Mouse (Mus musculus) olfactory bulb, adult 2 months (tissue): Measurements from ENCODE around the gene Tmem220.

Experiments
- CTCF ChIP-seq: fragments of 200-500 bp; IDR thresholded peaks from 2 replicates; pipeline ENCODE4 v1.5.1; 2012; ENCODE audit warnings: low read depth, mild to moderate bottlenecking, low read length, moderate library complexity; ENCODE audit not compliant: insufficient read depth
- POLR2A ChIP-seq: fragments of 200-500 bp; IDR thresholded peaks from 2 replicates; pipeline ENCODE4 v1.6.1; 2012; ENCODE audit warnings: mild to moderate bottlenecking, low read depth, low read length, moderate library complexity; ENCODE audit not compliant: insufficient read depth

DNA sequence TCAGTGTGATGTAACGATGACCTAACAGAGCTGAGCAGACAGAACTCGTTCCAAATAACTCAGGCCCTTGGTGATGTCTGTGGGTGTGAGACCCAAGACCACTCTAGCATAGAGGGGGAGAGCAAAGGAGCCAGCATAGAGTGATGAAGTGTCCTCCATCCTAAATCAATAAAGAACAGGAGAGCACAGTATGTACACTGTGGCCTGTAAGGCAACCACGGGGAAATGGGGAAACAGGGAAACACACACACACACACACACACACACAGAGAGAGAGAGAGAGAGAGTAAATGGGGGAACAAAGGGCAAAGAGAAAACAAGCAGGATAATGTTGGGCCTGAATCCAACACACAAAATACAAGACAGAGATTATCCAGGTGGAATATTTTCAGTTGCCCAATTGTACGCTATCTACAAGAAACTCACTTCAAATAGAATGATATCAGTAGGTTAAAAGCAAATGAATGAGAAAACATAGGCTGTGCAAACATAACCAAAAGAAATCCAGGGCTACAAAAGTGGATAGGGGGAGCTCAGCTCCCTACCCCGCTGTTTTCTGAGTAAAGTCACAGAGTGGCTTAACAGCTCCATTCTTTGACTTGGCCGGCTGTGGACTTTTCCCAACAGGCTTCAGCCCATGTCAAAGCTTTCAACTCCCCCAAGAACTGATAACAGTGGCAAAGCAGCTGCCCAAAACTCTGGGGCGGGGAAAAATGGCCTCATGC, 49.2 kb upstream of the Tmem220 start:
- no peak for TF ChIP-seq CTCF
- TF ChIP-seq POLR2A, result no peak
